Mouse (Mus musculus) liver, postnatal 0 days (tissue): ENCODE data around the gene Ccdc158.

ENCODE experiments used
- CTCF ChIP-seq: sonication (generic); IDR thresholded peaks from 2 replicates; pipeline ENCODE4 v1.5.1; 2016; ENCODE audit warnings: antibody characterized with exemption, low read depth
- EP300 ChIP-seq: IDR thresholded peaks from 2 replicates; pipeline ENCODE4 v1.6.1; 2016; ENCODE audit warnings: antibody characterized with exemption, low read depth, mild to moderate bottlenecking

- TF ChIP-seq EP300 (peak; percentile 54; the same call in 1 of the 2 replicates), CTCF (no peak)
Observed at GRCm38 (mm10) chr5:92710779-92711178, 35.7 kb upstream of the Ccdc158 start.
